Mouse (Mus musculus): ENCODE data around the gene Gdpd5. TPM values are rescaled to one million over a fixed set of nuclear protein-coding genes. Genes with fewer than 3 reads are reported as not detected.
"Not testable (repeated sequence)": the region's sequence is repeated elsewhere in the genome, so short reads cannot be mapped to it uniquely, and the experiment has no call there.

Gene Gdpd5
- polyA plus RNA-seq, 1 experiment = 18.5 TPM

DNA sequence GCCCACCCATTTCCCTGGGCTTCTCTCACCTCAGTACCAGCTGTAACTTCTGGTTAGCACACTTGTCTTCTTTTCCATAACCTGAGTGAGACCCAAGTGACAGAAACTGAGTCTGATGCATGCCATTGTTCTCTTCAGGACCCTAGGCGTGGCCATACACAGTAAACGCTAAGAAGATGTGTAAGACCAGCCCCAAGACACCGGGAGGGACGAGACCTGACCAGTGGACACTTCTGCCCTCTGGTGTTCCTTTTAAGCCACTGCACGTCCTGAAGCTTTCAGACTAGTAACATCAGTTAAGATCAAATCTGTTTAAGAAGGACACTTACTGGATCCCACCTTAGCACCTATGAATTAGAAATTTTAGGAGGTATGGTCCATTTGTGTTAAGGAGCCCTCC lies 16.1 kb upstream of the Gdpd5 start:
- H3K27ac ChIP-seq (ENCODE audit: control insufficient read depth, insufficient read depth, low read length) = no peak overlapping the region
- DNase-seq = peak; percentile 38
- 2% methylated on average over 5 of the region's 5 CpGs for WGBS
- peaks cover 2% of the 10 kb centered on the region; the same call in 1 of the 2 replicates for H3K4me1 ChIP-seq (replicated peaks; ENCODE audit: control insufficient read depth, insufficient read depth, low read length)
- H3K27me3 ChIP-seq (ENCODE audit: control insufficient read depth, insufficient read depth, low read length) = no peaks in the 10 kb centered on the region
- no peak for TF ChIP-seq POLR2A (IDR thresholded peaks at IDR 0.05; ENCODE audit: control insufficient read depth, extremely low read depth, insufficient read depth, low read length, poor library complexity)
- no peak for TF ChIP-seq CTCF (IDR thresholded peaks at IDR 0.05; ENCODE audit: borderline replicate concordance, control insufficient read depth, extremely low read depth, insufficient read depth, low read length, poor library complexity)
- H3K4me3 ChIP-seq (ENCODE audit: control insufficient read depth, insufficient read depth, low read length) = no peak overlapping the region
- H3K36me3 ChIP-seq (ENCODE audit: control insufficient read depth, insufficient read depth, low read length) = no peaks in the 10 kb centered on the region

DNA sequence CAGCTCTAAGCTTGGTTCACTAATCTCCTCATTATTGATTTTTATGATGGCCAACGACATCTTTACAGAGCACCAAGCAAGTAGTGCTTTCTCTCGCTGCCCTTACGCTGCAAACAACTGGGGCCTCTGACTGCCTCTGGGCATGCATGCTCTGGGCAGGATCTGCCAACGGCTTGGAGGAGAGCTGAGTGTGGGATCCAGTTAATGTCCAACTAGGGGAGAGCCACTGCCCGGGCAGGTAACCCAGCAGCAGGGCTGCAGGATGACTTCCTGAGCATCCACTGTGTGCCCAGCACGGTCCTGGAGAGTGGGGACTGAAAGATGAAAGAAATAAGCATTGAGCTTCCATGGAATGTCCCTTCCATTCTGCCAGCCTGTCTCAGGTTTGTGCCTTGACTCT lies 14.5 kb upstream of the Gdpd5 start:
- H3K27me3 ChIP-seq (ENCODE audit: control insufficient read depth, insufficient read depth, low read length) = no peaks in the 10 kb centered on the region
- H3K4me1 ChIP-seq (replicated peaks; ENCODE audit: control insufficient read depth, insufficient read depth, low read length) = no peaks in the 10 kb centered on the region
- TF ChIP-seq POLR2A (IDR thresholded peaks at IDR 0.05; ENCODE audit: control insufficient read depth, extremely low read depth, insufficient read depth, low read length, poor library complexity) (no peak), CTCF (IDR thresholded peaks at IDR 0.05; ENCODE audit: borderline replicate concordance, control insufficient read depth, extremely low read depth, insufficient read depth, low read length, poor library complexity) (no peak)
- no peak overlapping the region for H3K4me3 ChIP-seq (ENCODE audit: control insufficient read depth, insufficient read depth, low read length)
- DNase-seq = no peak
- 90% methylated on average over 6 of the region's 6 CpGs for WGBS
- no peak overlapping the region for H3K27ac ChIP-seq (ENCODE audit: control insufficient read depth, insufficient read depth, low read length)
- H3K36me3 ChIP-seq (ENCODE audit: control insufficient read depth, insufficient read depth, low read length) = no peaks in the 10 kb centered on the region

DNA sequence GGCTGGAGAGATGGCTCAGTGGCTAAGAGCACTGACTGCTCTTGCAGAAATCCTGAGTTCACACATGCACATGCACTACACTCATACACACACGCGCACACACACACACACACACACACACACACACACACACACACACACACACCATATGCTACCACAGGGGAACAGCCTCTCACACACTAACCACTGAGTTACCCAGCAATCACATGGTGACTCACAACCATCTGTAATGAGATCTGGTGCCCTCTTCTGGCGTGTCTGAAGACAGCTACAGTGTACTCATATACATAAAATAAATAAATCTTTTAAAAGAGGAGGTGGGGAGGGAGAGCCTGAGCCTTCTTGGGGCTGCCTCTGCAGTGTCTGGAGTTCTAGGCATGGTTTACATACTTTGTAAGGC lies 6.9 kb upstream of the Gdpd5 start:
- not testable (repeated sequence) for H3K27ac ChIP-seq (ENCODE audit: control insufficient read depth, insufficient read depth, low read length); H3K4me3 ChIP-seq (ENCODE audit: control insufficient read depth, insufficient read depth, low read length); H3K27me3 ChIP-seq (ENCODE audit: control insufficient read depth, insufficient read depth, low read length); H3K36me3 ChIP-seq (ENCODE audit: control insufficient read depth, insufficient read depth, low read length); H3K4me1 ChIP-seq (replicated peaks; ENCODE audit: control insufficient read depth, insufficient read depth, low read length); DNase-seq
- WGBS = 72% methylated on average over 3 of the region's 3 CpGs

DNA sequence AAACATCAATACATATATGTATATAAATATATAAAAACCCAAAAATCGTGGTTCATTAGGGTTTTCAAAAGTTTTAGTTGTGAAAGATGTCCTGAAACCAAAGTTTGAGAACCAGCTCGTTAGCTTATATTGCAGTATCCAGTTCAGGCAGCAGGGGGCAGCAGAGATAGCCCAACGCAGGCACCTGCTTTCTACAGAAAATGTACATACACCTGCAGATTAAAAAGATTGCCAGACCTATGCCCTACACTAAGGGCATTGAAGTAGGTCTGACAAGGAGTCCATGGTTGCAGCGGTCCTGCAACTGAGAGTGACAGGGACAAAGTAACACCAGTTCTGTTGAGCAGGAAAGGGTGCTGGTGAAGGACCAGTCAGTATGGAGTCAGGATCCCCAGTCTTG lies 5.8 kb upstream of the Gdpd5 start:
- WGBS = 5% methylated on average over 4 of the region's 4 CpGs

DNA sequence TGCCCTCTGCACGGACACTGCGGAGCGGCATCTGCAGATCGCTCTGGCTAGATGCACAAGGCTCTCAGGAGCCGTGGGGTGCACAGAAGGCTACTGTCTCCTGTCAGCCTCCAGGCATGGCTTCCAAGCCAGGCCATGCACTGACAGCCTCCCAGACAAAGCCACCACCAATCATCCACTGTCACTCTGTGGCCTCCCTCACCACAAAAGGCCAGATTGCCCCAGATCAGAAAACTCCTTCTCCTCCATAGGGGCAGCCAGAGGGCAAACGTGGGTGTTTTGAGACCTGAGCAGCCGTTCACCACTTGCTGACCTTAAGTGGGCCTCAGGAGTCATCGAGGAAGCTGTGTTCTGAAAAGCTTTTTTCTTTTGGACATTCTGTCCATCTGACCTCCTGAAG lies 2.3 kb upstream of the Gdpd5 start:
- no peak overlapping the region for H3K4me3 ChIP-seq (ENCODE audit: control insufficient read depth, insufficient read depth, low read length)
- DNase-seq = no peak
- no peaks in the 10 kb centered on the region for H3K36me3 ChIP-seq (ENCODE audit: control insufficient read depth, insufficient read depth, low read length)
- H3K27me3 ChIP-seq (ENCODE audit: control insufficient read depth, insufficient read depth, low read length) = peaks cover 8% of the 10 kb centered on the region; the same call in 1 of the 2 replicates
- WGBS = 91% methylated on average over 8 of the region's 8 CpGs
- no peak overlapping the region for H3K27ac ChIP-seq (ENCODE audit: control insufficient read depth, insufficient read depth, low read length)
- TF ChIP-seq POLR2A (IDR thresholded peaks at IDR 0.05; ENCODE audit: control insufficient read depth, extremely low read depth, insufficient read depth, low read length, poor library complexity) (no peak), CTCF (IDR thresholded peaks at IDR 0.05; ENCODE audit: borderline replicate concordance, control insufficient read depth, extremely low read depth, insufficient read depth, low read length, poor library complexity) (no peak)
- H3K4me1 ChIP-seq (replicated peaks; ENCODE audit: control insufficient read depth, insufficient read depth, low read length) = peaks cover 19% of the 10 kb centered on the region

More for the DNA sequence above, 5.8 kb upstream of the Gdpd5 start:
- no peaks in the 10 kb centered on the region for H3K36me3 ChIP-seq (ENCODE audit: control insufficient read depth, insufficient read depth, low read length)
- H3K27me3 ChIP-seq (ENCODE audit: control insufficient read depth, insufficient read depth, low read length) = no peaks in the 10 kb centered on the region
- no peak overlapping the region for H3K27ac ChIP-seq (ENCODE audit: control insufficient read depth, insufficient read depth, low read length)
- H3K4me1 ChIP-seq (replicated peaks; ENCODE audit: control insufficient read depth, insufficient read depth, low read length) = peaks cover 2% of the 10 kb centered on the region
- TF ChIP-seq POLR2A (IDR thresholded peaks at IDR 0.05; ENCODE audit: control insufficient read depth, extremely low read depth, insufficient read depth, low read length, poor library complexity) = no peak
- no peak for TF ChIP-seq CTCF (IDR thresholded peaks at IDR 0.05; ENCODE audit: borderline replicate concordance, control insufficient read depth, extremely low read depth, insufficient read depth, low read length, poor library complexity)
- DNase-seq = peak; percentile 82
- H3K4me3 ChIP-seq (ENCODE audit: control insufficient read depth, insufficient read depth, low read length) = no peak overlapping the region

DNA sequence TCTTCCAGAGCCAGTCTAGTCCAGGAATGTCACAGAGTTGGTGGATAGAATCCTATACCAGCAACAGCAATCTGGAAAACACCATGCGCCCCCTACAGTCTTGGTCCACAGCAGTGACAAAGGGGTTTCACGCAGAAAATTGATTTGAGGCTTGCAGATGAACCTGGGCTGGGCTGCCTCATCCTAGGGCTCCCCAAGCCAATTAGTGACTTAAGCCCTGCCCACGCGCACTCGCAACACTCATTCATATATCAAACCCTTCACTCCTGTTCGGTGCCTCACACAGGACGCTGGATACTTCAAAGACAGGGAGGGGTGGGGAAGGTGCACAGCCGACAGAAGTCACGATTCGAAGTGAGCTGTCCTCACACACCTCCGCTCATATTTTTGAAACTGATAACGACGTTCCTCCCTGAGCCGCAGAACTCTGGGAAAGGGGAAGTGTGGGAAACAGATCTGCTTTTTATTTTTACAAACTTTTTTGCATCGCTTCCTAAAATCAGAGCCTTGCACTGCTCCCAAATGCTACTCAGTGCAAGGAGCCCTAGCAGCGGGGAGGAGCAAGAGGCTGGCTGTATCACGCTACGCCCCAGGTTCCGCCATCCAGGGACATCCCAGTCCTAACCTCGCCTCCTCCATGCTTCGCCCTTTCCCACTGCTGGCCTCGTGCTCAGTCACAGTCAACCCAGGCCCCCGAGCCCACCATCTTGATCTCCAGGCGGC lies 562 bp upstream of the Gdpd5 start:
- H3K27me3 ChIP-seq (ENCODE audit: control insufficient read depth, insufficient read depth, low read length) = peaks cover 8% of the 10 kb centered on the region; the same call in 1 of the 2 replicates
- peak overlapping the region; percentile 48 for H3K4me3 ChIP-seq (ENCODE audit: control insufficient read depth, insufficient read depth, low read length)
- no peaks in the 10 kb centered on the region for H3K36me3 ChIP-seq (ENCODE audit: control insufficient read depth, insufficient read depth, low read length)
- TF ChIP-seq POLR2A (IDR thresholded peaks at IDR 0.05; ENCODE audit: control insufficient read depth, extremely low read depth, insufficient read depth, low read length, poor library complexity) = no peak
- TF ChIP-seq CTCF (IDR thresholded peaks at IDR 0.05; ENCODE audit: borderline replicate concordance, control insufficient read depth, extremely low read depth, insufficient read depth, low read length, poor library complexity) = no peak; the same call in 1 of the 2 replicates
- H3K27ac ChIP-seq (ENCODE audit: control insufficient read depth, insufficient read depth, low read length) = no peak overlapping the region
- WGBS = 3% methylated on average over 24 of the region's 24 CpGs
- DNase-seq = peak; percentile 51
- H3K4me1 ChIP-seq (replicated peaks; ENCODE audit: control insufficient read depth, insufficient read depth, low read length) = peaks cover 19% of the 10 kb centered on the region
